Mouse (Mus musculus): ENCODE measurements at regions not wholly inside any gene's neighbourhood (a gene's known extent, or its start where the extent isn't known, plus 50 kb on each side); places are given as distances from the start of the nearest gene placed in this dataset.

GRCm38 (mm10) chr4:131060191-131060680 lies 116.1 kb downstream of the Matn1 start:
- Histone ChIP-seq H3K4me3 (replicated peaks) (no peak overlapping the region), H3K4me2 (no peak overlapping the region), H3K4me1 (replicated peaks) (peaks cover 17% of the 10 kb centered on the region), H3K9ac (replicated peaks) (no peak overlapping the region), H3K36me3 (no peaks in the 10 kb centered on the region), H3K27me3 (0 out of 2 replicates have a peak, but pooled peaks cover 4% of the 10 kb centered on the region), H3K27ac (no peak overlapping the region), H3K9me3 (no peaks in the 10 kb centered on the region)
- peak; percentile 31; the same call in 1 of the 2 replicates for ATAC-seq (ENCODE audit: insufficient number of reproducible peaks, insufficient read depth, low FRiP score, low TSS enrichment, low read depth)
- whole genome bisulfite sequencing = 36% methylated on average over 1 of the region's 1 CpGs

GRCm38 (mm10) chr4:131060706-131061105 lies 116.5 kb downstream of the Matn1 start:
- Histone ChIP-seq H3K9ac (replicated peaks) (no peak overlapping the region), H3K27ac (no peak overlapping the region)
- ATAC-seq (ENCODE audit: insufficient number of reproducible peaks, insufficient read depth, low FRiP score, low TSS enrichment, low read depth) = no peak

GRCm38 (mm10) chr4:131062592-131062991 lies 118.4 kb downstream of the Matn1 start:
- no peak overlapping the region for H3K27ac ChIP-seq

More at GRCm38 (mm10) chr4:131060706-131061105, 116.5 kb downstream of the Matn1 start:
- H3K36me3 ChIP-seq = no peaks in the 10 kb centered on the region
- no peak overlapping the region for H3K4me3 ChIP-seq (replicated peaks)
- H3K4me1 ChIP-seq (replicated peaks) = peaks cover 17% of the 10 kb centered on the region
- H3K27me3 ChIP-seq = 0 out of 2 replicates have a peak, but pooled peaks cover 4% of the 10 kb centered on the region
- H3K4me2 ChIP-seq = no peak overlapping the region
- 3% methylated on average over 2 of the region's 2 CpGs for WGBS
- no peaks in the 10 kb centered on the region for H3K9me3 ChIP-seq

GRCm38 (mm10) chr4:131066186-131066939 lies 122.2 kb downstream of the Matn1 start:
- Histone ChIP-seq H3K4me3 (replicated peaks) (no peak overlapping the region), H3K27me3 (no peaks in the 10 kb centered on the region), H3K9me3 (no peaks in the 10 kb centered on the region), H3K4me2 (no peak overlapping the region), H3K4me1 (replicated peaks) (peaks cover 17% of the 10 kb centered on the region), H3K36me3 (no peaks in the 10 kb centered on the region), H3K27ac (0 out of 2 replicates have a peak overlapping the region, but pooled peaks have one; percentile 23), H3K9ac (replicated peaks) (no peak overlapping the region)
- ATAC-seq (ENCODE audit: insufficient number of reproducible peaks, insufficient read depth, low FRiP score, low TSS enrichment, low read depth) = no peak
- 51% methylated on average over 8 of the region's 8 CpGs for WGBS

More at GRCm38 (mm10) chr4:131062592-131062991, 118.4 kb downstream of the Matn1 start:
- Histone ChIP-seq H3K9me3 (no peaks in the 10 kb centered on the region), H3K9ac (replicated peaks) (no peak overlapping the region), H3K4me3 (replicated peaks) (no peak overlapping the region), H3K36me3 (no peaks in the 10 kb centered on the region), H3K4me2 (no peak overlapping the region), H3K27me3 (0 out of 2 replicates have a peak, but pooled peaks cover 4% of the 10 kb centered on the region), H3K4me1 (replicated peaks) (peaks cover 33% of the 10 kb centered on the region)
- no peak for ATAC-seq (ENCODE audit: insufficient number of reproducible peaks, insufficient read depth, low FRiP score, low TSS enrichment, low read depth)
- WGBS = 82% methylated on average over 4 of the region's 4 CpGs

DNA sequence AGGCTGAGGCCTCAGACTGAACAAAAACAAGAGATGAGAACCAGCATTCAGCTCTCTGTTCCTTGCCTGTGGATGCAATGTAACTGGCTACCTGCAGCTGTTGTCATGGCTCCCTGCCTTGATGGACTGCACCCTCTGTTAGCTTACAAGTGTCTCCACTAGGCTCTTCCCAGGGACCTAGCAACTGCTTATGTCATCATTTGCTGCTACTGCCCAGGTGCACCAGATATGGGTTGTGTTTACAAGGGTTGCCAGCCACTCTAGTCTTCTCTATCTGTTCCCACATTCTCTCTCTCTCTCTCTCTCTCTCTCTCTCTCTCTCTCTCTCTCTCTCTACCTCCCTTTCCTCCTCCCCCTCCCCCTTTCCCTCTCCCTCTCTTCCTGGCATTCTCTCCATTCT lies 126.4 kb downstream of the Matn1 start:
- Histone ChIP-seq H3K4me3 (replicated peaks) (no peak overlapping the region), H3K9me3 (no peaks in the 10 kb centered on the region), H3K4me2 (no peak overlapping the region), H3K27me3 (no peaks in the 10 kb centered on the region), H3K4me1 (replicated peaks) (peaks cover 17% of the 10 kb centered on the region), H3K27ac (no peak overlapping the region), H3K9ac (replicated peaks) (no peak overlapping the region), H3K36me3 (no peaks in the 10 kb centered on the region)
- no peak for ATAC-seq (ENCODE audit: insufficient number of reproducible peaks, insufficient read depth, low FRiP score, low TSS enrichment, low read depth)

DNA sequence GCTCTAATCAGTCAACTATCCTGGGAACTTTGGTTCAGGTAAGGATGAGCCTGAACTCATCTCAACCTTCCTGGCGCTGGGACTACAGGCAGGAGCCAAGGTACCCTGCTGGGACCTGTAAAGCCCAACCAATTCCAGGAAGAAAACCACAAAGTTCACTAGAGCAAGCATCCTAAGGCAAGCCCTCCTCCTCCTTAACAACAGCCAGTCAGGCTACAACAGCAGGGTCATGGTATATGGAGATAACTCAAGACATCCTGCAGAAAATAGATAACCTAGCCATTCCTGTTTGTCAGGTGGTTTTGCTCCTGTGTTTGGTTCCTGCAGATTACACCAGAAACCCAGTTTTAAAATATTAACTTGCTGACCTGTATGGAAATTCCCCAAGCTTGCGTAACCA lies 128.4 kb downstream of the Matn1 start:
- no peaks in the 10 kb centered on the region for H3K27me3 ChIP-seq
- H3K9me3 ChIP-seq = no peaks in the 10 kb centered on the region
- H3K27ac ChIP-seq = no peak overlapping the region
- ATAC-seq (ENCODE audit: insufficient number of reproducible peaks, insufficient read depth, low FRiP score, low TSS enrichment, low read depth) = no peak
- 89% methylated on average over 2 of the region's 2 CpGs for WGBS
- H3K4me2 ChIP-seq = no peak overlapping the region
- H3K4me1 ChIP-seq (replicated peaks) = no peaks in the 10 kb centered on the region
- no peak overlapping the region for H3K4me3 ChIP-seq (replicated peaks)
- H3K36me3 ChIP-seq = no peaks in the 10 kb centered on the region
- no peak overlapping the region for H3K9ac ChIP-seq (replicated peaks)

DNA sequence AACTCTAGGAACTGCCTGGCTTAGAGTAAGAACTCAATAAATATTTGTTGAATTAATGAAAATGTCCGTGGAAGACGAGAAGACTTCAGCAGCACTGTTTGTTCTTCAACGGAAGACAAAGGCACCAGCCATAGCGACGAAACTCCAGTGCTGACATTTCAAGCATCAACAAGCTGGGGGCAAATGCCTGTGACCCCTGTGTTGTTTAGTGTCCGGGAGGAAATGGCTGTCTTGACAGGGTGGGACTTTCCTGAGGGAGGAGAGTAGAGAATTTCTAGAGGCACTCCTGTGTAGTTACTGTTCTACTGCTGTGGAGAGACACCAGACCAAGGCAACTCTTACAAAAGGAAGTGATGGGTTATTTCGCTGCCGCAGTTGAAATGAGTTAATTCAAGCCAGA lies 129.2 kb downstream of the Matn1 start:
- Histone ChIP-seq H3K9ac (replicated peaks) (no peak overlapping the region), H3K9me3 (no peaks in the 10 kb centered on the region), H3K4me2 (no peak overlapping the region), H3K27me3 (no peaks in the 10 kb centered on the region), H3K36me3 (no peaks in the 10 kb centered on the region), H3K4me3 (replicated peaks) (no peak overlapping the region), H3K27ac (no peak overlapping the region), H3K4me1 (replicated peaks) (no peaks in the 10 kb centered on the region)
- WGBS = 64% methylated on average over 8 of the region's 8 CpGs
- no peak for ATAC-seq (ENCODE audit: insufficient number of reproducible peaks, insufficient read depth, low FRiP score, low TSS enrichment, low read depth)

DNA sequence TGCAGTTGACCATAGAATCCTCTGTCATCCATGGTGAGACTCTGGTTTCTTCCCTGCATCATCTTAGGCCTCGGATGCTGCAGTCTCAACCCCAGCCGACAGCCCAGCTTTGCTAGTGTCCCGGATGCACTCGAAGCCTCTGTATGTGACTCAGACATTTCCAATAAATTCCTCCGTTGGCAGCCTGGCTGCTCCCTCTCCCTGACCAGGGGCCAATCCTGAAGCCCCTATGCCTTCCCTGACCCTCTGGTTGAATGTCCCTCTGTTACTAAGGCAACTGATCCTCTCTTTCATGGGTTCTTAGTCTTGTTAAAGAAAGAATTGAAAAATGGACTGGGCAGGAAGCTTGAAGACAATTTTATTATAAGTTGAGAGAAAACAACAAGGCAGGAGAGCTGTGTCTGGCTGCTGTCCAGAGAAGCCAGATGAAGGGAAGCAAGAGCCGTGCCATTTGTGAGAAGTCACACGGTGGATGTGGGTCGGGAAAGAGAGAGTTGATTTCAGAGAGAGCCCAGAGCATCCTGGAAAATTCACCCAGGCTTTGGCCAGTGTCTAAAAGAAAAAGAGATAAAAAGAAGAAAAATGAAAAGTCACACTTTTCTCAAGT lies 131.2 kb downstream of the Matn1 start:
- no peak overlapping the region for H3K4me2 ChIP-seq
- ATAC-seq (ENCODE audit: insufficient number of reproducible peaks, insufficient read depth, low FRiP score, low TSS enrichment, low read depth) = no peak
- H3K36me3 ChIP-seq = no peaks in the 10 kb centered on the region
- H3K4me3 ChIP-seq (replicated peaks) = no peak overlapping the region
- H3K27ac ChIP-seq = no peak overlapping the region
- no peaks in the 10 kb centered on the region for H3K9me3 ChIP-seq
- no peaks in the 10 kb centered on the region for H3K4me1 ChIP-seq (replicated peaks)
- H3K9ac ChIP-seq (replicated peaks) = no peak overlapping the region
- no peaks in the 10 kb centered on the region for H3K27me3 ChIP-seq
- 67% methylated on average over 8 of the region's 8 CpGs for whole genome bisulfite sequencing

GRCm38 (mm10) chr4:131076628-131077027 lies 132.4 kb downstream of the Matn1 start:
- Histone ChIP-seq H3K4me3 (replicated peaks) (no peak overlapping the region), H3K36me3 (no peaks in the 10 kb centered on the region), H3K4me1 (replicated peaks) (no peaks in the 10 kb centered on the region), H3K9me3 (no peaks in the 10 kb centered on the region), H3K27ac (no peak overlapping the region), H3K9ac (replicated peaks) (no peak overlapping the region), H3K27me3 (no peaks in the 10 kb centered on the region), H3K4me2 (no peak overlapping the region)
- WGBS = 36% methylated on average over 3 of the region's 3 CpGs
- no peak for ATAC-seq (ENCODE audit: insufficient number of reproducible peaks, insufficient read depth, low FRiP score, low TSS enrichment, low read depth)

GRCm38 (mm10) chr4:131080113-131080512 lies 135.9 kb downstream of the Matn1 start:
- no peak overlapping the region for H3K27ac ChIP-seq
- no peak overlapping the region for H3K4me2 ChIP-seq
- no peak for ATAC-seq (ENCODE audit: insufficient number of reproducible peaks, insufficient read depth, low FRiP score, low TSS enrichment, low read depth)
- H3K4me1 ChIP-seq (replicated peaks) = no peaks in the 10 kb centered on the region
- no peaks in the 10 kb centered on the region for H3K36me3 ChIP-seq
- WGBS = 30% methylated on average over 1 of the region's 1 CpGs
- no peaks in the 10 kb centered on the region for H3K9me3 ChIP-seq
- no peaks in the 10 kb centered on the region for H3K27me3 ChIP-seq
- H3K9ac ChIP-seq (replicated peaks) = no peak overlapping the region
- H3K4me3 ChIP-seq (replicated peaks) = no peak overlapping the region

DNA sequence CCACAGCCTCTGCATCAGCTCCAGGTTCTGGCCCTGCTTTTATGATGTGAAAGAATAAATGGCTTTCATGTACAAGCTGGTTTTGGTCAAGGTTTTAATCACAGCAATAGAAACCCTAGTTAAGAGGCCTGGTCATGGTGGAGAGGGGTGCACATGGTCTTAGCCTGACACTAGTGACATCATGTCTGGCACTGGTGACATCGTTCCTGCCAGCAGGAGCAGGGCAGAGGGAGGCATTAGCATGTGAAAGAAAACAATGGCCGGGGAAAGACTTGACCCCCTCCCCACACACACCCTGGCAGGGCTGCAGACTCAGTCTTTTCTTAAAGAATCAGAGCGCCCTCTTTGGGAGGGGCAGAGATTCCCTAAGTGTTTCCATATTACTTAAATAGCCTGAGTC lies 139.2 kb downstream of the Matn1 start:
- WGBS = 74% methylated on average over 3 of the region's 3 CpGs
- ATAC-seq (ENCODE audit: insufficient number of reproducible peaks, insufficient read depth, low FRiP score, low TSS enrichment, low read depth) = no peak
- H3K27ac ChIP-seq = no peak overlapping the region

More for the DNA sequence above, 139.2 kb downstream of the Matn1 start:
- Histone ChIP-seq H3K4me2 (no peak overlapping the region), H3K9ac (replicated peaks) (no peak overlapping the region), H3K4me1 (replicated peaks) (no peaks in the 10 kb centered on the region; the same call in 1 of the 2 replicates), H3K4me3 (replicated peaks) (no peak overlapping the region), H3K9me3 (no peaks in the 10 kb centered on the region), H3K36me3 (no peaks in the 10 kb centered on the region), H3K27me3 (no peaks in the 10 kb centered on the region)

All from limb, embryonic 12.5 days (tissue).